Mouse (Mus musculus): ENCODE measurements at regions not wholly inside any gene's neighbourhood (a gene's known extent, or its start where the extent isn't known, plus 50 kb on each side); places are given as distances from the start of the nearest gene placed in this dataset.

- no peak for DNase-seq
These were observed 856.0 kb upstream of the Nectin3 start for GRCm38 (mm10) chr16:47354279-47354678.

GRCm38 (mm10) chr16:47394398-47394797 lies 889.1 kb upstream of the Dppa4 start:
- DNase-seq = no peak

- DNase-seq = no peak
These were observed 876.5 kb upstream of the Dppa4 start for GRCm38 (mm10) chr16:47407067-47407466.

- no peak for DNase-seq
These were observed 864.8 kb upstream of the Dppa4 start for GRCm38 (mm10) chr16:47418680-47419252.

- DNase-seq = no peak
These were observed 838.5 kb upstream of the Dppa4 start for GRCm38 (mm10) chr16:47445083-47445482.

GRCm38 (mm10) chr16:47475441-47476081 lies 808.0 kb upstream of the Dppa4 start:
- DNase-seq = no peak

- DNase-seq = no peak
These were observed 801.5 kb upstream of the Dppa4 start for GRCm38 (mm10) chr16:47482071-47482470.

GRCm38 (mm10) chr16:47488525-47488924 lies 795.0 kb upstream of the Dppa4 start:
- DNase-seq = no peak

GRCm38 (mm10) chr16:47525857-47526256 lies 757.7 kb upstream of the Dppa4 start:
- DNase-seq = no peak

GRCm38 (mm10) chr16:47526613-47527012 lies 756.9 kb upstream of the Dppa4 start:
- DNase-seq = no peak

GRCm38 (mm10) chr16:47536524-47536923 lies 747.0 kb upstream of the Dppa4 start:
- no peak for DNase-seq

GRCm38 (mm10) chr16:47551101-47551500 lies 732.4 kb upstream of the Dppa4 start:
- DNase-seq = peak in 1 of 2 experiments; percentile 6

- DNase-seq = no peak
These were observed 715.5 kb upstream of the Dppa4 start for GRCm38 (mm10) chr16:47568051-47568450.

GRCm38 (mm10) chr16:47599476-47599875 lies 684.1 kb upstream of the Dppa4 start:
- DNase-seq = no peak

All from layer of hippocampus, postnatal 36 days (tissue).